Mouse (Mus musculus): ENCODE results near the gene Serpina9.
"Not testable (repeated sequence)": the region's sequence is repeated elsewhere in the genome, so short reads cannot be mapped to it uniquely, and the experiment has no call there.

The Serpina9 gene

DNA sequence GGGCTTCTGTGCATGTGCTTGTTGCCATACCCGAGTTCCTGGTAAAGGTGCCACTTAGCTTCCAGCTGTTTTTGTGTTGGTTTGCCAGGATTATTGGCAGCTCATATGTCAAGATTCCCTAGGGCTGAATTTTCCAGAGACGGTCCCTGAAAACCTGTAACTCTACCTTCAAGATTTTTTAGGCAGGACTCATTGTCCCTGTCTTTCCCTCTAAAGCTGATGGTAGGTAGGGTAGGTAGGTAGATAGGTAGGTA is 24.1 kb downstream of the Serpina9 start:
- DNase-seq (ENCODE audit: low read depth): no peak

DNA sequence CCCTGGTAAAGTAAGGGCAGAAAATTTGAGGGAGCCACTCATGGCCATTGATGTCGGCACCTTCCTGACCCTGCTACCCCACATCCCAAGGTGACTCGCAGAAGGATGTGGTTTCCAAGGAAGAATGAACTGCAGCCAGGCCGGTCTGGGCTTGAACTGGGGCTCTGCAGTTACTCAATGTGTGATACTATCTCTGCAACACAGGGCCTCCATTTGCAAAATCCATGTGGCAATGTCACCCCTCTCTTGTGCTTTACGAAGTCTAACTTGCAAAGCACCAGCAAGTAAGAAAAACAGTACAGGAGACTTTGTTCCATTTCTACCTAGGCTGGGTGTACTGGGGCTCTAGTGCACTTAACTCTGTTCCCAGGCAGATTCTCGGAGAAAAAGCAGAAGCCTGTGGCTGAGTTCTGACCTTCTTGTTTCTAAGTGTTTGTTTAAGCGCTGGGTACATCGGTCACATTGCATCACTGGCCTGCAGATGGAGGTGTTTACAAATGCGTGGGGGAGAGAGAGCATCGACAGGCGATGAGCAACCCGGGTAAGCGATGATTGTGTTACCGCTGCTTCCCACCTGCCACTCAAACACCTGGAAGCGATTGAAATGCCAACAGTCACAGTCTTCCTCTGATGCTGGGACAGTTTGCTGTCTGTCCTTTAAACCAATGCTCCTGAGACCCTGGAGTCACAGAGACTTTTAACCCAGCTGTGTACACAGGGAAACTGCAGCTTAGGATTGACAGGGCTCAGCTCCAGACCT is 24.6 kb downstream of the Serpina9 start:
- DNase-seq (ENCODE audit: low read depth): peak; percentile 53

DNA sequence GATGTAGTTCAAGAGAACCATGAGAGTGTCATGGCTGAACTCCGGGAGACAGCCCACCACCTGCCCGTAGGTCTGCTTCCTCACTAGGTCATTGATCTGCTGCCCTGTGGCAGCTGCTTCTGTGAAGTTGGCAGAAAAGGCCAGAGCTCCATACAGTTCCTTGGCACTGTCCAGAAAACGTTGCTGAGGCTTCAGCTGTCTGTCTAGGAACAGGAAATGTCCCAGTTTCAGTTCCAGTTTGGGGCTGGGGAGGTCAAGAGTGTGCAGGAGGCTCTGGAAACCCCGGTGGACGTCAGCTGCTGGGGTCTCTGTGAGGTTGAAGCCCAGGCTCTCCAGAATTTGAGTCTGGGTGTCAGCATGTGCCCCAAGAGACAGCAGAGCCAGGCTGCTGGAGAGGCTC is 27.7 kb downstream of the Serpina9 start:
- DNase-seq (ENCODE audit: low read depth): no peak

DNA sequence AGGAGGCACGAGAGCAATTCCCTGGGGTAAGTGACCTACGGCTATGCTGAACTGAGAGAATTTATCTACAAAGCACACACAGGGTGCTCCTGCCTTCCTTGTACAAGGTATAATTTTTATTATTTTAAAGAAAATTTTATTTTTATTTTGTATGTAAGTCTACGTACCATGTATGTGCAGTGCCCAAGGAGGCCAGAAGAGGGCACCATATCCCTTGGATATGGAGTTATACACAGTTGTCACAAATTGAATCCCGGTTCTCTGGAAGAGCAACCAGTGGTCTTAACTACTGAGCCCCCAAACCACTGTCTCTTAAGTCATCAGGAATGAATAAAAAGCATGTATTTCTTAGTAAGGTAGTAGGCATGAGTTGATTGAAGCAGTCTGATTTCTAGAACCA is 28.6 kb downstream of the Serpina9 start:
- DNase-seq (ENCODE audit: low read depth): peak; percentile 36

DNA sequence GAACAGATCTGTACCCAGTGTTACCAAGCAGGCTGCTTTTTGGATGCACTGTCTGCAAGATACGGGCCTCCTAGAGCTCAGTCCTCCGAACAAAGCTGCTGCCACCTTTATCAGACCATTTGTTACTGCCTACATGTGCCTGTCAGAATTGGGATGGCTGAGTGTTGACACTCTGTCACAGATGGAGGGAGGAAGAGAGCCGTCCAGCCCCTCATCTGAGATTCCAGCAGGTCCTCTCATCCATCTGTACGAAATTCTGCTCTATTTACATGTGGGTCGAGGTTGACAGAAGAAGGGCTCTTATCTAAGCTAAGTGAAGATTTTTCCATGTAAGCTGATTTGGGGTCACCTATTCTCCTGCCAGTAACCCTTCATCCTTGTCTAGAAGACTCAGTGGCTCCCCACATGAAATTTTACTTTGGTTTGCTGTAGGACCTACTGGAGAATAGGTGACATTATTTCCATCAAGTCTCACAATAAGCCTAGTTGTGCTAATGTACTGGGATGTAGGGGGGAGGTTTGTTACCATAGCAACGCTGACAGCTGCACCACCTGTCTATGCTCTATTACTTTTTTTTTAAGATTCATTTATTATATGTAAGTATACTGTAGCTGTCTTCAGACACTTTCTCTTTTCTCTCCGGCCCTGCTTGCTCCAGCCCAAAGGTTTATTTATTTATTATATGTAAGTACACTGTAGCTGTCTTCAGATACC is 31.8 kb downstream of the Serpina9 start:
- no peak for DNase-seq (ENCODE audit: low read depth)

DNA sequence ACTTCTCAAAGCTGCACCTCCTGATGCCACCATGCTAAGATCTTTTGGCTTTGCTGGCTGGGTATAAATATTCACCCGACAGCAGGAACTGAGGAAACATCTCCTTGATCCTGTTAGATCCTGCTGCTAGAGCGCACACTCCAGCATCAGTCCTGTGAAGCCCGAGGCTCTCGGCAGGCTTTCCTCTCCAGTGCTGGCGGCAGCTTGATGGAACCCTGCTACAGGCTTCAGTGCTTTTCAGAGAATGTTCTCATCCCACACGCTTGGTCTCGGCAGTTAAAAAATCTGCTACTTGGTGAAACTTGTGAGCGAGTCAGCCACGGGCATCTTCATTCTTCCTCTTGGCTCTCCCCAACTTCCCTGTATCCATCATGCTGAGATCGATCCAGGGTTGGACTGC is 35.3 kb downstream of the Serpina9 start:
- DNase-seq (ENCODE audit: low read depth): no peak

DNA sequence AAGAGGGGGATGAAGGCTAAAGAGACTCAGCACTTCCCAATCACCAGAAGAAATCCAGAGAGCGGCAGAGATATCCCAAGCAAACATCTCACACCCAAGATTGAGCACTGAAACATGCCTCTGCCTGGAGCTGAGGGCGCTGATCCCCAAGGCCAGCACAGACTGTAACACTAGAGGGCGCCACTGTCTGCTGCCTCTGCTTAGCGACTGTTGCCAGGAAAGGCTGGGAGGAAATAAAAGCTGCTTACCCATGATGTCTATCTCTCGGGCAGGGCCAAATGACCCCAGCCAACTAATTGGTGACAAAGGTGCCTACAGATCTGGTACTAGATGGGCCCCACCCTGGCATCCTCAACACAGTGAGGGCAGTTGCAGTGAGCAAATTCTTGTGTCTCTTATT is 35.7 kb downstream of the Serpina9 start:
- DNase-seq (ENCODE audit: low read depth): no peak

DNA sequence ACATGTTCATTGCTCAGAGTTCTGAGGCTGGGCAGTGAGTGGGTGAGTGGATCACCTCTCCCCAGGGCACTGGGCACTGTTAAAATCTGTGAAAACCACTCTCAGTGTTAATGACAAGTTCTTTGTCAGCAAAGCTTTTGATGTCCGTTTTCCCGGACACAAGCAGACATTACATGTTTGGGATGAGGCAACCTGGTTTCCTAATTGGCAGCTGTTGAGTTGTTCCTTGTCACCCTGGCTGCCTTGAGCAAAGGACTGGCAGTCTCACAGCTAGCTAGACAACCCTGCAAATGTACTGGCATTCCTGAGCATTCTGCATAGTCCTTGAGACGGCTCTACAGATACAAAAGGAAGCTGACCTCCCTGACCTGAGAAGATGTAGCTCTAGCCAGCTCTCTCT is 36.5 kb downstream of the Serpina9 start:
- no peak for DNase-seq (ENCODE audit: low read depth)

DNA sequence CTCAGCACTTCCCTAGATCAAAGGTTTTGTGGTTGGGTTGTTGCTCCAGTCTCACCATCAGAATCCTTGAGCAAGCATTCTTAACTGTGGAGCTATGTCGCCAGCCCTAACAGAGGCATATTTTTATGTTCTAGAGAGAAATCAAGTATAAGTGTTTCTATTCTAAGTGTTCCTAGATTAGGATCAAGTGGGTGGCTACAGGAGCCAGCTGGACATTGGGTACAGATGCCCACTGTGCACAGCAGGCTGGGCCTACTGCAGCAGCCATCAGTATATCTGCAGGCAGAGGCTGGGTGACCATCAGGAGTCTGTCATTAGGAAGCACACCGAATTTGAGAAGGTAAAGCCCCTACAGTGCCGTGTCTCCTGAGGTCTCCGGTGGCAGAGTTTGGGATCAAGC is 42.5 kb downstream of the Serpina9 start:
- DNase-seq (ENCODE audit: low read depth): no peak

DNA sequence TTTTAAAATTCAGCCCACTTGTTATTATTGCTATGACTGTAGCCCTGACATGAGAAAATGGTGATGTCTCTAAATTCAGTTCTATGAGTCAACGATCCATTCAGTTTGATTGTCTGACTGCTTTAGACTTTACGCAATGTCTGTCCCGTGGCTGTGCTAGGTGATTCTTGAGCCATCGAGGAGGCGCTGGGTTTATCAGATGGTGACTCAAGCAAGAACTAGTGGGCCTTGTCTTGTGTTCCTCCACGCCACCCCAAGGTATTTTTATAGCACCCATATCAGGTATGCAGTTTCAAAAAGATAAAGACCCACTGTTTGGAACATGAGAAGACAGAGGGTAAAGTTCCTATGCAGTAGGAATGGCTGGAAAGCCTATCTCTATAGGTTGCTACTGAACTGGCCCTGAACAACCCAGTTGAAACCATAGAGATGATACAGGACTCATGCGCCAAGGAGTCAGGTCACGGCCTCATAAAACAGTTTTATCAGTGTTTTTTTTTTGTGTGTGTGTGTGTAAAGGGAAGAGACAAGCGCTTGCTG is 43.9 kb downstream of the Serpina9 start:
- no peak for DNase-seq (ENCODE audit: low read depth)

DNA sequence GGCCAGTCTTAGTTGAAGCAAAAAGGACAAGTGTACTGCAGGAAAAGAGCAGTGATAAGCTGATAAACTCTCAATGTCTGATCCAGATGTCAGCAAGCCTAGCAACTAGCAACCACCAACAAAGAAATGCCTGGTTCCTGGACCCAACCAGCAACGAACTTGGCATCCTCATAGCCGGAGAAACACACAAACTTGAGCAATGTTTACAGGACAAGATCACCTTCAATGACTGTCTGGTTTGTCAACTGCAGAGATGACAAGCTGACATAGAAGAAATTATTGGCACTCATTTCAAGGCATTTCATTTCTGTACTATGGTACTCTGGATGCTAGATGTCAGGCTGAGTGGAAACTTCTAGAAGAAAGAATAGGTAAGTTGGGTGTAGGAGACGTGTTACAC is 46.8 kb downstream of the Serpina9 start:
- DNase-seq (ENCODE audit: low read depth): no peak

DNA sequence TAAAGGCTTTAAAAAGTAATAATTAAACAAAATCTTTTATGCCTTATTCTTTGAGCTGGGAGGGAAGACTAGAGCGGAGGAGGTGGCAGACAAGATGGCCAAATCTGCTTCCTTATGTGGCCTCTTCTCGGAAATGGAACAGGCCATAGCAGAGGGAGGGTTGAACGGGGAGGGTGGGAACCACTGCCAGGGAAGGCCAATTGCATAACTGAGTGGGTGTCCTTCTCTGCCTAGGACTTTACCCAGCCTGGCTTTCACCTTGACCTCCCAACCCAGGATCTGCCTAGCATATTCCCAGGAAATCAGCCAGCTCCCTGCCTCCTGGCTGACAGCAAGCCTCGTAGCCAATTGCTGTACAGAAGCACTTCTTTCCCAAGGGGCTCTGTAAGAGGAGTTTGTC is 50.3 kb downstream of the Serpina9 start:
- no peak for DNase-seq (ENCODE audit: low read depth)

DNA sequence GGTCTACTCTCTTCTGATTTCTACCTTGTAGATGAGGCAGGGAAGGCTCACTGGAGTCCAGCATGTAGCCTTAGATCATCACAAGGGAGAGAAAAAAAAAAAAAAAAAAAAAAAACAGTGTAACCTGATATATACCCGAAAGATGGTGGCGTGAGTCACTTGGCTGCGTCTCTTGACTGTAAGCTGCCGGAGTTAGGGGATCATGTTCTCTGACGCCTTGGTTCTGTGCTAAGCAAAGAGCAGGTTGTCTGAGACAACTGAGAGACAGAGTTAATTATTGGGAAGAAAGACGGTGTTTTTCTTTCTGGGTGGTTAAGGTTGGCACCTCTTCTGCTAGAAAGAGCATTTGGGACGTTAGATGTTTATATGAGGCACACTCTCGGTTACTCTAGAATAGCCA is 50.7 kb downstream of the Serpina9 start:
- no peak for DNase-seq (ENCODE audit: low read depth)

DNA sequence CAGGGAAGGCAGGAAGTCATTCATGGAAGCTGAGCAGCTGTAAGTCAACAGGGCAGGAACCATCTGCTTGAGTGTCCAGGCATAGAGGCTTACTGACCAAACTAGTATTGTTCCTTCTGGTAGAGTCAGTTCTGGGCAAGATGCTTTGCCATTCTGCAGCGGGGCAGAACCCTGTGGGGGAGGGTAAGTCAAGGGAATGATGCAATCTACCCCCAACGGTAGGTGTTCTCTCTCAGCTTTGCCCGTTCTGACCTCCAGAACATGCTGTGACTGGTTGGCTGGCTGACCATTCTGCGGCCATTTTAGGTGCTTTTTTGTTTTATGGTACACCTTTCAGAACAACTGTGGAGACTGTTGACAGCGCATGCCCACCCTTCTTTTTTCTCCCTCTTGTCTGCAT is 51.2 kb downstream of the Serpina9 start:
- DNase-seq (ENCODE audit: low read depth): no peak

DNA sequence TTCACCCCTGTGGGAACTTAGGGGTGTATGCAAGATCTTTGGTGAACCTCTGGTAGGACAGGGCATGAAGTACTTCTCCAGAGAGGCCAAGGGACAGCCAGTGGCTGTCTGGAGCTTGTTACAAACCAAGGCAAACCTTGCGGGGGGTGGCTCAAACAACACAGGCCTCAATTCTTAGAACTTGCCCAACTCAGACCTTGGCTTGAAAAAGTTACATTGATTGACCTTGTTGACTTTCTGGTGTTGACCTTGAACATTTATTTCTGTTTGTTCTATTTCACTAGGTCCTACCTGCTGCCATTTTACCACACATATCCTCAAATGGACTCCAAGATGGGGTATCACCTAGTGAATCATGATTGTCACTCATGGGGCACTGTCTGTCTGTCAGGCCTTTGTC is 51.8 kb downstream of the Serpina9 start:
- no peak for DNase-seq (ENCODE audit: low read depth)

DNA sequence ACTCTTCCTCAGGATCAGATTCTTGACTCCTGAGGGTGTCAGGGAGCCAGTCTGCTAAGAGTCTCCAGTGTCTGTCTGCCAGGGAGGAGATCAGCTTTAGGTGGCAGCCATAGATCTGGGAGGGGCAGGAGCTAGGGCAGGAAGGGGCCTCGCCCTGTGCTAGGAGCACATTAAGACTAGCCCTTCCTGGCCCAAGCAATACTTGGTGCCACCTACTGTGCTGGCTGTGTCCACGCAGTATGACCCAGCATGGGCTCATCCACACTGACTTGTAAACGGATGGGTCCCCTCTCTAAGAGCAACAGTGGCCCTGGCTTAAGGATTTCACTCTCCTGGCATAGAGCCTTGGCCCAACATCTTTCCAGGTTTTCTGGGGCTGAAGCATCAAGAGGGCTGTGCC is 54.8 kb downstream of the Serpina9 start, which contains the start of gene Serpina1e:
Serpina1e (minus strand) TSS at position 178 of the 400 bp plus-strand sequence.
- no peak for DNase-seq (ENCODE audit: low read depth)

DNA sequence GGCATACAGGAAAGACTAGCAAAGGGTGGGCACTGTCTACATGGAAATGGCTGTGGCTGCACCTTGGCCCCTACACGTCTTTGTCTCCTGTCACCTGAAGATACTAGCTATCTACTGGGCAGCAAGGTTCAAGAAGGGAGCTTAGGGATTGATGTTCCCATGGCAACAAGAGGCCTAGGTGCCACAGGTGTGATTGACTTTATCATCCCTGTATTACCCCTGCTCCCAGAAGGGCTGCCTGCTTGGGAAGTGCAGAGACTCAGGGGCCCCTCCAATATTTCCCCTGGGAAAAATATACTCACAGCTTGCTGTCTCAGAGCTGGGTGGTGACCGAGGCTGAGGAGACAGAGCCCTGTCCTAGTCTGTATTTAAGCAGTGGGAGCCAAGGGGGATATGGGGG is 57.0 kb downstream of the Serpina9 start:
- DNase-seq (ENCODE audit: low read depth): not testable (repeated sequence)

DNA sequence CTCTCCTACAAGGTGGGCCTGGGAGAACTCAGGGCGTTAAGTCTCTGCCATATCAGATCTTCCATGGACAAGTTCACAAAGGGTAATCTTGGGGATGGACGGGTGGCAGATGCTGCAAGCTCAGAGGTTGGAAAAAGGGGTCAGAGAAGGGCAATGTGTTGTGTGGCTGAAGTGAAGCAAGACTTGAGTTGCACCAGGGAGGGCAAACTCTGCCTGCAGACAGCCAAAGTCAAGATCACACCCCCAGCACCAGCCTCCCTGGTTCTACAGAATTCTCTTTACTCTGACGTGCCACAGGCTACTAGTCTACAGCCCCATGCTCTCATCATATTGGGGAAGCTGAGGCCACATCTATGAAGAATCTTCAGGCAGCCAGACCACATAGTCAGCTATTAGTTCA is 60.6 kb downstream of the Serpina9 start:
- not testable (repeated sequence) for DNase-seq (ENCODE audit: low read depth)

DNA sequence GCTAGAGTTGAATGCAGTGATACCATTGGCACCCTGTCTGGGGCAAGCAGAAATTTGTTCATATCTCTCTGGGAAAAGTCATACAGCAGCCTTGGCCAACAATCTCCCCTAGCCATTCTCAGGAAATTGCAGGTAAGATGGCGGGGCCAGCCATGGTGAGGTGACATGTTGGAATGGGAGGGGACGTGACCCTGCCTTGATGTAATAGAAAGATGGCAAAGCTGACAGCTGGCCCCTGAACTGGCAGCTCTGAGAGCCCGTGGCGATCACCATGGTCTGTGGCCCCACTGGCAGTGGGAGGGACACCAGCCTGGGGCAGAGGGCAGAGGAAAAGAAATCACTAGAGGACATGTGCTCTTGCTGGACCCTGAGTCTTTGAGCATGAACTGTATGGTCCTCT is 67.3 kb downstream of the Serpina9 start:
- DNase-seq (ENCODE audit: low read depth): no peak

All from 416B (cell line).